Mouse (Mus musculus) lung, adult 2 months (tissue): ENCODE data around the gene Tmem189. TPM values are rescaled to one million over a fixed set of nuclear protein-coding genes. Genes with fewer than 3 reads are reported as not detected.
A peak's percentile ranks its signal among the peaks of the same experiment; 100 is the strongest.

Source experiments
- DNase-seq: peaks from one replicate; pipeline ENCODE4 v3.0.0; 2022
- H3K4me1 ChIP-seq: fragments of 200-500 bp; 2 replicates; pipeline ENCODE4 v1.6.1; 2011; ENCODE audit warnings: low read length; ENCODE audit not compliant: control insufficient read depth, insufficient read depth
- H3K4me3 ChIP-seq: fragments of 200-500 bp; replicated peaks from 2 replicates; pipeline ENCODE3; 2011; ENCODE audit warnings: low read depth, mild to moderate bottlenecking, control low read depth, low read length; ENCODE audit errors: extremely low read depth
- CTCF ChIP-seq: fragments of 200-500 bp; IDR thresholded peaks from 2 replicates; pipeline ENCODE4 v1.5.1; 2011; ENCODE audit warnings: mild to moderate bottlenecking, low read length, control low read depth; ENCODE audit not compliant: insufficient read depth
- POLR2A ChIP-seq: fragments of 200-500 bp; IDR thresholded peaks from 2 replicates; pipeline ENCODE4 v1.6.1; 2011; ENCODE audit warnings: low read depth, mild to moderate bottlenecking, control low read depth, low read length, borderline replicate concordance; ENCODE audit errors: extremely low read depth
- WGBS: fragments of 180-500 bp; shearing (Covaris S2); methylation state at CpG from one replicate; pipeline ENCODE4 v1.1.7; 2018; 5-methylcytosine and 5-hydroxymethylcytosine counted together
- polyA plus RNA-seq: library from polyadenylated mRNA; depleted of rRNA; stranded (reverse); fragments of >200 nt; gene quantifications from 2 replicates; pipeline ENCODE4 v1.2.3, GENCODE M21; 2012

Tmem189 gene
- polyA plus RNA-seq, 1 experiment: 113 TPM

- Histone ChIP-seq H3K4me1 (peaks cover 2% of the 10 kb centered on the region), H3K4me3 (no peak overlapping the region)
- peak; percentile 48 for DNase-seq
- WGBS: 41% methylated on average over 14 of the region's 14 CpGs
- TF ChIP-seq POLR2A (no peak), CTCF (peak; percentile 78)
These were observed 14.3 kb downstream of the Tmem189 start for GRCm38 (mm10) chr2:167675120-167675909.

- TF ChIP-seq POLR2A (no peak), CTCF (no peak)
- WGBS: 34% methylated on average over 13 of the region's 13 CpGs
- no peak for DNase-seq
- H3K4me1 ChIP-seq: no peaks in the 10 kb centered on the region; the same call in 1 of the 2 replicates
- no peak overlapping the region for H3K4me3 ChIP-seq
These were observed 17.4 kb downstream of the Tmem189 start for GRCm38 (mm10) chr2:167672212-167672685.

- TF ChIP-seq CTCF: no peak
- no peak for TF ChIP-seq POLR2A
- DNase-seq: no peak
- H3K4me3 ChIP-seq: no peak overlapping the region
- 49% methylated on average over 5 of the region's 5 CpGs for WGBS
- H3K4me1 ChIP-seq: no peaks in the 10 kb centered on the region; the same call in 1 of the 2 replicates
These were observed 18.5 kb downstream of the Tmem189 start for GRCm38 (mm10) chr2:167671101-167671633.

- TF ChIP-seq CTCF: no peak
- TF ChIP-seq POLR2A: no peak
- WGBS: 69% methylated on average over 4 of the region's 4 CpGs
- DNase-seq: no peak
- Histone ChIP-seq H3K4me1 (no peaks in the 10 kb centered on the region; the same call in 1 of the 2 replicates), H3K4me3 (no peak overlapping the region)
These were observed 20.2 kb downstream of the Tmem189 start for GRCm38 (mm10) chr2:167669398-167669797.

GRCm38 (mm10) chr2:167668426-167668825 is 21.2 kb downstream of the Tmem189 start:
- no peaks in the 10 kb centered on the region; the same call in 1 of the 2 replicates for H3K4me1 ChIP-seq
- no peak for DNase-seq
- 88% methylated on average over 5 of the region's 5 CpGs for WGBS
- TF ChIP-seq CTCF (no peak), POLR2A (no peak)
- no peak overlapping the region for H3K4me3 ChIP-seq

- DNase-seq: no peak
- 84% methylated on average over 18 of the region's 18 CpGs for WGBS
- no peak overlapping the region for H3K4me3 ChIP-seq
- TF ChIP-seq CTCF: no peak
- no peak for TF ChIP-seq POLR2A
- no peaks in the 10 kb centered on the region; the same call in 1 of the 2 replicates for H3K4me1 ChIP-seq
These were observed 23.5 kb downstream of the Tmem189 start for GRCm38 (mm10) chr2:167665972-167666713.

- no peak for TF ChIP-seq POLR2A
- no peak for TF ChIP-seq CTCF
- no peak overlapping the region for H3K4me3 ChIP-seq
These were observed 26.9 kb downstream of the Tmem189 start for GRCm38 (mm10) chr2:167662713-167663112.

GRCm38 (mm10) chr2:167661270-167662203 is 28.1 kb downstream of the Tmem189 start, which contains the start of gene Gm20431:
Gm20431 (minus strand) TSS chr2:167661496.
- H3K4me1 ChIP-seq: peaks cover 29% of the 10 kb centered on the region
- DNase-seq: peak; percentile 86
- WGBS: under 1% methylated on average over 107 of the region's 110 CpGs
- peak within 1 kb of the TSS; percentile 95 for H3K4me3 ChIP-seq
- no peak for TF ChIP-seq CTCF
- peak; percentile 94; the same call in 1 of the 2 replicates for TF ChIP-seq POLR2A

More at GRCm38 (mm10) chr2:167662713-167663112, 26.9 kb downstream of the Tmem189 start:
- peaks cover 21% of the 10 kb centered on the region for H3K4me1 ChIP-seq
- 62% methylated on average over 6 of the region's 6 CpGs for WGBS
- DNase-seq: no peak
